Mouse (Mus musculus): ENCODE results near the gene Poll.

- TF ChIP-seq CTCF (conservative IDR thresholded peaks at IDR 0.05 in 1 of 2, IDR thresholded peaks at IDR 0.05 in 1 of 2; ENCODE audit: low read depth in 2 of 2, low read length in 2 of 2) (no peak), MYC (IDR thresholded peaks at IDR 0.05; ENCODE audit: low read depth, low read length) (no peak)
Observed at GRCm38 (mm10) chr19:45531554-45531953, 28.8 kb downstream of the Poll start.
